Mouse (Mus musculus): ENCODE results near the gene S100a7a.
A peak's percentile ranks its signal among the peaks of the same experiment; 100 is the strongest.

Gene S100a7a

GRCm38 (mm10) chr3:90629298-90629697 lies 24.5 kb upstream of the S100a7a start:
- DNase-seq = no peak

- no peak for DNase-seq
These were observed 21.8 kb upstream of the S100a7a start for GRCm38 (mm10) chr3:90631984-90632383.

- no peak for DNase-seq
These were observed 15.1 kb upstream of the S100a7a start for GRCm38 (mm10) chr3:90638511-90639275.

- DNase-seq = peak; percentile 49 to 52
These were observed 14.2 kb upstream of the S100a7a start for GRCm38 (mm10) chr3:90639511-90640154.

- DNase-seq = no peak
These were observed 12.8 kb upstream of the S100a7a start for GRCm38 (mm10) chr3:90640981-90641380.

- DNase-seq = peak; percentile 74 to 77
These were observed 9.6 kb upstream of the S100a7a start for GRCm38 (mm10) chr3:90644220-90644619.

GRCm38 (mm10) chr3:90647291-90647690 lies 6.5 kb upstream of the S100a7a start:
- DNase-seq = no peak

- no peak for DNase-seq
These were observed 4.8 kb upstream of the S100a7a start for GRCm38 (mm10) chr3:90648981-90649380.

GRCm38 (mm10) chr3:90649832-90650231 lies 4.0 kb upstream of the S100a7a start:
- DNase-seq = no peak

GRCm38 (mm10) chr3:90652878-90653508 lies 824 bp upstream of the S100a7a start:
- peak; percentile 83 to 85 for DNase-seq

- peak; percentile 15 to 27 for DNase-seq
These were observed 3.6 kb downstream of the S100a7a start for GRCm38 (mm10) chr3:90657405-90657804.

GRCm38 (mm10) chr3:90659364-90660044 lies 5.7 kb downstream of the S100a7a start:
- DNase-seq = no peak

- peak in 1 of 2 experiments; percentile 9 for DNase-seq
These were observed 10.4 kb downstream of the S100a7a start for GRCm38 (mm10) chr3:90664219-90664618.

- DNase-seq = peak; percentile 18 to 24
These were observed 15.0 kb downstream of the S100a7a start, which contains the start of gene S100a8 for GRCm38 (mm10) chr3:90668846-90669245. TSS of gene S100a8 (plus strand) at chr3:90668978.

GRCm38 (mm10) chr3:90678656-90679055 lies 24.8 kb downstream of the S100a7a start:
- DNase-seq = no peak

GRCm38 (mm10) chr3:90683929-90684328 lies 30.1 kb downstream of the S100a7a start:
- DNase-seq = no peak

GRCm38 (mm10) chr3:90686835-90687234 lies 33.0 kb downstream of the S100a7a start:
- DNase-seq = no peak

- no peak for DNase-seq
These were observed 39.7 kb downstream of the S100a7a start for GRCm38 (mm10) chr3:90693496-90693895.

GRCm38 (mm10) chr3:90695613-90696012 lies 41.8 kb downstream of the S100a7a start, which contains the start of gene S100a9:
TSS of gene S100a9 (minus strand) at chr3:90695721.
- DNase-seq = no peak

- DNase-seq = no peak
These were observed 48.4 kb downstream of the S100a7a start for GRCm38 (mm10) chr3:90702244-90702643.
